Mouse (Mus musculus) stomach, postnatal 0 days (tissue): ENCODE data around the gene Olfr9. TPM values are rescaled to one million over a fixed set of nuclear protein-coding genes. Genes with fewer than 3 reads are reported as not detected.

ENCODE experiments used
- ATAC-seq: fragments of 200-750 bp; cut with Nextera tagmentation; 2 replicates; pipeline ENCODE4 v1.8.0; 2017; ENCODE audit not compliant: low FRiP score, low TSS enrichment
- DNase-seq: peaks from one replicate; pipeline ENCODE4 v3.0.0-alpha.2; 2016; ENCODE audit warnings: low spot score
- H3K27ac ChIP-seq: fragments of 300-500 bp; sonication (generic); replicated peaks from 2 replicates; pipeline ENCODE4 v1.5.1; 2014; ENCODE audit warnings: mild to moderate bottlenecking, control low read depth
- H3K27me3 ChIP-seq: fragments of 300-500 bp; sonication (generic); 2 replicates; pipeline ENCODE4 v1.6.1; 2014; ENCODE audit warnings: low read length; ENCODE audit not compliant: control insufficient read depth, insufficient read depth
- H3K36me3 ChIP-seq: fragments of 300-500 bp; sonication (generic); 2 replicates; pipeline ENCODE4 v1.6.1; 2014; ENCODE audit warnings: low read length, mixed read lengths; ENCODE audit not compliant: control insufficient read depth, insufficient read depth
- H3K4me1 ChIP-seq: fragments of 300-500 bp; sonication (generic); replicated peaks from 2 replicates; pipeline ENCODE4 v1.6.1; 2014; ENCODE audit warnings: antibody characterized with exemption; ENCODE audit not compliant: control insufficient read depth, insufficient read depth
- H3K4me2 ChIP-seq: fragments of 300-500 bp; sonication (generic); replicated peaks from 2 replicates; pipeline ENCODE4 v1.6.1; 2014; ENCODE audit warnings: low read depth, mild to moderate bottlenecking, control low read depth, moderate library complexity
- H3K4me3 ChIP-seq: fragments of 300-500 bp; sonication (generic); 2 replicates; pipeline ENCODE4 v1.5.1; 2014; ENCODE audit warnings: low read depth, low read length, control low read depth
- H3K9ac ChIP-seq: fragments of 300-500 bp; sonication (generic); 2 replicates; pipeline ENCODE4 v1.6.1; 2014; ENCODE audit warnings: mild to moderate bottlenecking, low read length, control low read depth, mixed read lengths
- H3K9me3 ChIP-seq: fragments of 300-500 bp; sonication (generic); 2 replicates; pipeline ENCODE4 v1.6.1; 2016; ENCODE audit warnings: low read length; ENCODE audit not compliant: control insufficient read depth
- CTCF ChIP-seq: IDR thresholded peaks from 2 replicates; pipeline ENCODE4 v1.5.1; 2016; ENCODE audit warnings: antibody characterized with exemption, low read depth, mild to moderate bottlenecking, moderate library complexity
- EP300 ChIP-seq: optimal IDR thresholded peaks from 2 replicates; pipeline ENCODE3; 2016; ENCODE audit warnings: antibody characterized with exemption
- WGBS: fragments of 180-500 bp; shearing (Covaris S2); extraction: QIAGEN DNeasy Blood & Tissue Kit; methylation state at CpG from one replicate; pipeline ENCODE4 v1.1.7; 2014; 5-methylcytosine and 5-hydroxymethylcytosine counted together
- polyA plus RNA-seq: library from polyadenylated mRNA; unstranded; fragments of >200 nt; fragmentation: Nextera tagmentation; extraction: Ambion mirVana; gene quantifications from 2 replicates; pipeline ENCODE4 v1.2.1, GENCODE M21; 2015

Gene Olfr9
- polyA plus RNA-seq, 1 experiment from 2014 or later: not detected

GRCm38 (mm10) chr10:128960142-128960541 is 29.1 kb upstream of the Olfr9 start:
- no peak for ATAC-seq
- no peaks in the 10 kb centered on the region for H3K27me3 ChIP-seq
- H3K9me3 ChIP-seq: no peaks in the 10 kb centered on the region
- H3K4me3 ChIP-seq: no peak overlapping the region
- DNase-seq: no peak
- no peaks in the 10 kb centered on the region for H3K4me1 ChIP-seq
- no peak overlapping the region for H3K27ac ChIP-seq
- H3K4me2 ChIP-seq: no peak overlapping the region
- H3K9ac ChIP-seq: no peak overlapping the region
- no peak for TF ChIP-seq EP300
- TF ChIP-seq CTCF: no peak
- H3K36me3 ChIP-seq: no peaks in the 10 kb centered on the region
- 80% methylated on average over 4 of the region's 4 CpGs for WGBS

GRCm38 (mm10) chr10:128960590-128961584 is 28.3 kb upstream of the Olfr9 start, which contains the start of gene Mettl7b:
Mettl7b (minus strand) TSS chr10:128960988.
- H3K27ac ChIP-seq: peak within 1 kb of the TSS; percentile 56; the same call in 1 of the 2 replicates
- WGBS: 64% methylated on average over 12 of the region's 12 CpGs
- H3K27me3 ChIP-seq: no peaks in the 10 kb centered on the region
- no peaks in the 10 kb centered on the region for H3K9me3 ChIP-seq
- TF ChIP-seq EP300: no peak
- no peak for TF ChIP-seq CTCF
- DNase-seq (peak; percentile 42), ATAC-seq (peak; percentile 73)
- no peak within 1 kb of the TSS for H3K4me2 ChIP-seq
- no peaks in the 10 kb centered on the region for H3K4me1 ChIP-seq
- H3K9ac ChIP-seq: no peak within 1 kb of the TSS
- no peak within 1 kb of the TSS for H3K4me3 ChIP-seq
- H3K36me3 ChIP-seq: no peaks in the 10 kb centered on the region

GRCm38 (mm10) chr10:128964961-128965360 is 24.3 kb upstream of the Olfr9 start:
- TF ChIP-seq CTCF (no peak), EP300 (no peak)

GRCm38 (mm10) chr10:128965871-128966270 is 23.4 kb upstream of the Olfr9 start:
- no peak overlapping the region for H3K4me3 ChIP-seq
- H3K4me1 ChIP-seq: no peaks in the 10 kb centered on the region
- H3K9me3 ChIP-seq: no peaks in the 10 kb centered on the region
- no peak overlapping the region for H3K27ac ChIP-seq
- DNase-seq: no peak
- no peak overlapping the region for H3K9ac ChIP-seq
- TF ChIP-seq EP300 (no peak), CTCF (no peak)
- H3K27me3 ChIP-seq: no peaks in the 10 kb centered on the region
- WGBS: 54% methylated on average over 6 of the region's 6 CpGs
- H3K4me2 ChIP-seq: no peak overlapping the region
- ATAC-seq: no peak
- H3K36me3 ChIP-seq: no peaks in the 10 kb centered on the region

More at GRCm38 (mm10) chr10:128964961-128965360, 24.3 kb upstream of the Olfr9 start:
- Histone ChIP-seq H3K27ac (no peak overlapping the region), H3K9ac (no peak overlapping the region), H3K27me3 (no peaks in the 10 kb centered on the region), H3K4me3 (no peak overlapping the region), H3K4me2 (no peak overlapping the region), H3K36me3 (no peaks in the 10 kb centered on the region), H3K4me1 (no peaks in the 10 kb centered on the region), H3K9me3 (no peaks in the 10 kb centered on the region)
- no peak for ATAC-seq
- 60% methylated on average over 2 of the region's 2 CpGs for WGBS
- DNase-seq: no peak

GRCm38 (mm10) chr10:128968341-128968749 is 20.9 kb upstream of the Olfr9 start:
- H3K27ac ChIP-seq: peak overlapping the region; percentile 74
- no peaks in the 10 kb centered on the region for H3K36me3 ChIP-seq
- H3K27me3 ChIP-seq: no peaks in the 10 kb centered on the region
- DNase-seq (peak; percentile 35), ATAC-seq (peak; percentile 87)
- WGBS: 5% methylated on average over 1 of the region's 1 CpGs
- H3K4me1 ChIP-seq: no peaks in the 10 kb centered on the region
- TF ChIP-seq CTCF (no peak), EP300 (no peak)
- no peak overlapping the region for H3K9ac ChIP-seq
- no peak overlapping the region for H3K4me2 ChIP-seq
- no peaks in the 10 kb centered on the region for H3K9me3 ChIP-seq
- H3K4me3 ChIP-seq: no peak overlapping the region

GRCm38 (mm10) chr10:128970740-128971250 is 18.4 kb upstream of the Olfr9 start:
- H3K27me3 ChIP-seq: no peaks in the 10 kb centered on the region
- H3K27ac ChIP-seq: peak overlapping the region; percentile 86
- DNase-seq: peak; percentile 62
- H3K9ac ChIP-seq: no peak overlapping the region
- ATAC-seq: peak; percentile 88
- H3K4me2 ChIP-seq: no peak overlapping the region
- H3K4me3 ChIP-seq: no peak overlapping the region
- H3K4me1 ChIP-seq: no peaks in the 10 kb centered on the region
- no peaks in the 10 kb centered on the region for H3K9me3 ChIP-seq
- no peaks in the 10 kb centered on the region for H3K36me3 ChIP-seq
- TF ChIP-seq CTCF: no peak
- no peak for TF ChIP-seq EP300
- 16% methylated on average over 1 of the region's 1 CpGs for WGBS
